Mouse (Mus musculus) G1E-ER4 (cell line): ENCODE results near the gene Oca2. TPM values are rescaled to one million over a fixed set of nuclear protein-coding genes. Genes with fewer than 3 reads are reported as not detected.

ENCODE experiments used
- GATA1 ChIP-seq: IDR thresholded peaks from one replicate; pipeline ENCODE4 v1.8.0; 2012; ENCODE audit warnings: low read length, inconsistent platforms
- polyA plus RNA-seq: library from polyadenylated mRNA; stranded (reverse); fragments of >175 nt; gene quantifications from 2 replicates; pipeline ENCODE4 v1.2.3, GENCODE M21; 2012

Gene Oca2
- polyA plus RNA-seq, 1 experiment: not detected

DNA sequence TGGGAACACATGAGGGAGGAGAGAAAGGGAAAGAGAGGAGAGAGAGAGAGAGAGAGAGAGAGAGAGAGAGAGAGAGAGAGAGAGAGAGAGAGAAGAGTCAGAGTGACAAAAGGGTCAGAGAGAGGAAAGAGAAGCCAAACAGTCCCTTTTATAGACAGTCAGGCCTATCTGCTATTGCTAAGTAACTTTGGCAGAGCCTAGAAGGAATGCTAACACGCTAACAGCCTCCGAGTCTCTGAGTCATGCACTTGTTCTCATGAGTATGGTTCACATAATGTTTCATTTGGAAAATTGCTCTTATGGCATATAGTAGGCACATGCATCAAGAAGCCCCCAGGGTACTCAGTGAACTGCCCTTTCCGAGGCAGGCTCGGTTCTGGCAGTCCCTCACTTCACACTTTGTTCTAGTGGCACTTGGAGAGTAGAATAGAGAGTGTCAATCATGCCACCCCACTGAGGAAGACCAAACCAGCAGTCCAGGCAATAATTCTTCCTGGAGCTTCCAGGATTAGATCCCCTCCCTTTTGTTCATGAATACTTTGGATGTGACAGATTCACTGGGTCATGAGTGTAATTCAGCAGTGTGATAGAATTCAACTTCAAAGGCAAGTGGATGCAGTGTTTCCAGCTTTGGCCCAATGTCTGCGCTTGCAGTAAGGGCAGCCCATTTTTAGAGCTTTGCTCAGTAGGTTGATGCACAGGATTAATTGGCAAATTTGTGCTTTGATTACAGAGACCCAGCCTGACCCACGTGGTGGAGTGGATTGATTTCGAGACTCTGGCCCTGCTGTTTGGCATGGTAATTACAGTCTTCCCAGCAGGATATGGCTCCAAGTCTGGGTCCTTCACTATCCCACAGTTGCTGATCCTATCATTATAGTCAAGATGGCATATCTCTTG is 76.3 kb downstream of the Oca2 start:
- no peak for TF ChIP-seq GATA1

DNA sequence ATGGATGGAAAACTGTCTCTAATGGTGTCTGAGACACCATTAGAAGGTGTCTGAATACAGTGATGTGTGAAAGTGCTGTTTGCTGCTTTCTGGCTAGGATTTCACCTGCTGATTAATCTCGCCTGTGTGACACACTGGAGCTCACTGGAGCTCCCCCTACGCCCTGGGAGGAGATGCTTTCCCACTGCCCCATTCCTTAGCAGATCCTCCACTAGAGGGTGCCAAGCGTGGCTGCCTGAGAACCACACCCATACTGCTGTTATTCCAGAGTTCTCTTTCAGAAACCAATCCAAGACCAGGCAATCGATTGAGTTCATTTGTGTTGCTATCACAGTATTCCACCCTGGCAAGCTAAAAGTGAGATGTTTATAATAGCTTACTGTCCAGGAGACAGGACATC is 88.2 kb downstream of the Oca2 start:
- no peak for TF ChIP-seq GATA1

DNA sequence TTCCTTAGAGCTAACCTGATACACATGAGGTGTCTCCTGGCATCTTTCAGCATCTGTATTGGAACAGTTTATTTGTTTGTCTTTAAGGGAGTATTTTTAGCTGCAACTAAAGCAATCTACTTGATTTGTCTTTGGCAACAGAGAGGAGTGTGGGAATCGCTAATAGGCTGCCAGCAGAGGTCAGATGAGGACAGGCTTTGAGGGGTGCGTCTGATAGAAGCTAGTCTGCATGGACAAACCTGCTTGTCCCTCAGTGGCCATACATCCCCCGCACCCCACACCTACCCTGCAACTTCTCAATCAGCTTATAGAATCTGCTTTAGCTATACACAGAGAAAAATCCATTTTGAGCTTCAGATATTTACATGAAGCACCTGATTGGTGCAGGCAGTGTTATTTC is 109.0 kb downstream of the Oca2 start:
- TF ChIP-seq GATA1: no peak

DNA sequence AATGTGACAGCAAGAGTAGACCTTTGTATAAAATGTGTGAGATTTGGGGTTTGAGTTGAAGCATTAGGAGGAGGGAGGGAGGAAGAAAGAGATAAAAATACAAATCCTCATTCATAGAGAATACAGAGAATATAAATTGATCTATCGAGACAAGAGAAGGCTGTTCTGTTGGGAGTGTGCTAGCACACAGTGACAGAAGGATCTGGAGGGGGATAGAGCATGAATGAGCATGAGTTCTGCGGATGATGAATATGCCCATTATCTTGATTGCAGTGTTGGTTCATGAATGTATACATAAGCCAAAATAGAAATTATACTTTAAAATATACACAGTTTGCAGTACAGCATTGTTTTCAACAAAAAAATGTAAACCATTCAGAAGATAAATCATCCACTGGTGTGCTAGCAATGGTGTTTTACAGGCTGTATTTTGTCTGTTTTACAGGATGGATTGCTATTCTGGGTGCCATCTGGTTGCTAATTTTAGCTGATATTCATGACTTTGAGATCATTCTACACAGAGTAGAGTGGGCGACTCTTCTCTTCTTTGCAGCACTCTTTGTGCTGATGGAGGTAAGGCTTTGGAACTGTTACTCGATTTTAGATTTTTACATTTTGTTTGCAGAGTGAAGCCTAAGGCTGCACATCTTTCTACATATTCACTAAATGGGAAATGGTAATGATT is 117.2 kb downstream of the Oca2 start:
- TF ChIP-seq GATA1: no peak

DNA sequence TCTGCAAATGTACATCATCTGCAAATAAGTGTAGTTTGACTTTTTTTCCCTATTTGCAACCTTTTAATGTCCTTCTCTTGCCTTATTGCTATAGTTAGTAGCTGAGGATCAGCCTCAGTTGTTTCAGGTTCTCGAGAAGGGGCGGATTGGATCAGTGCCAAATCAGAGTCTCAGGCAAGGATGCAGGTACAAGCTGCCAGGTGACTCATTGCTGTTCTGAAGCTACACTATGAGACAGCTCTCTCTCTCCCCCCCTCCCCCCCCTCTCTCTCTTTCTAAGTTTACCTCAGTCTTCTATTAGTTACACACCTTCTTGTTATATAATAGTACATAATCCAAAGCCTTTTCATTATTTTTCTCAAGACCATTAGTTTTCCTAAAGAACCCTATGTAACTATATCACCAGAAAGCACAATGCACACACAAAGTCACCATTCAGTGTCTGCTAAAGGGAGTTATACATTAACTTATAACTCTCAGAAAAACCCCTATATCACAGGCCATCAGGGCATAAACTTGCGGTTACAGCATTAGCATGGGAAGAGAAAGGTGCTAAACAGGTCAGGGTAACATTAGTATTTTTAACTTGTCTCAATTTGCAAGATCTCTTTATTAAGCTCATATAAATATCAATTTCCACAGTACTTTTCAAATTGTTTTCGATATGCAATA is 142.3 kb downstream of the Oca2 start:
- no peak for TF ChIP-seq GATA1

DNA sequence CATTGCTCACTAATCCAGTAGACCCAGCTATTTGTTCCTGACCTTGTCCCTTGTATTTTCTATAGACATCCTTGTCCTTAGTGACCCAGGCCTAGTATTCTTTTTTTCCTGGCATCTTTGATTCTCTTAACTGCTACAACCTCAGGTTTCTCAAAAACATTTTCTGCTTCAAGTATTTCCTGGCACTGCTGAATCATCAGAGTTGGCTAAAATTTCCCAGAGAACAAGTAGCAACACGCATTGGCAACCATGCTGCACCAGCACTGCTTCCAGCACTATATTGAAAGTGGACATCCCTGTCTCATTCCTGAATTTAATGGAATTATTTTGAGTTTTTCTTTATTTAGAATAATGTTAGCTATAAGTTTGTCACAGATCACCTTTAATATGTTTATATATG is 143.1 kb downstream of the Oca2 start:
- TF ChIP-seq GATA1: no peak

DNA sequence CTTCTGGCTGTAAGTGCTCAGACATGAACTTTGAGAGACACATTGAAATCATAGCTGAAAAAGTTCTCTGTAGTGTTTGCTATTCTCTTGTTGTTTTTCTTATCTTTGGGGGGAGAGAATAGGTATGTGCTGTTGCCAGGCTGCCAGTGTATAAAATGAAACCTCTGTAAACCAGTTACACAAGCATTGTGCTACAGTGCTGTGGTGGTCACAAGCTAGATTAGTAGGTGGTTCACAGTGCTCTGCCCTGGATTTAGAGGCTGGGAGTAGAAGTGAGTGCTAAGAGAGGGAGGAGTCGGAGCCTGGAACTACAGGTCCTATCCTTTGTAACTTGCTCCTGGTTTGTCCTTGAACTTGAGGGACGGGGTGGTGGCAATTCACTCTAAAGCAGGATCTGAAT is 148.7 kb downstream of the Oca2 start:
- no peak for TF ChIP-seq GATA1

DNA sequence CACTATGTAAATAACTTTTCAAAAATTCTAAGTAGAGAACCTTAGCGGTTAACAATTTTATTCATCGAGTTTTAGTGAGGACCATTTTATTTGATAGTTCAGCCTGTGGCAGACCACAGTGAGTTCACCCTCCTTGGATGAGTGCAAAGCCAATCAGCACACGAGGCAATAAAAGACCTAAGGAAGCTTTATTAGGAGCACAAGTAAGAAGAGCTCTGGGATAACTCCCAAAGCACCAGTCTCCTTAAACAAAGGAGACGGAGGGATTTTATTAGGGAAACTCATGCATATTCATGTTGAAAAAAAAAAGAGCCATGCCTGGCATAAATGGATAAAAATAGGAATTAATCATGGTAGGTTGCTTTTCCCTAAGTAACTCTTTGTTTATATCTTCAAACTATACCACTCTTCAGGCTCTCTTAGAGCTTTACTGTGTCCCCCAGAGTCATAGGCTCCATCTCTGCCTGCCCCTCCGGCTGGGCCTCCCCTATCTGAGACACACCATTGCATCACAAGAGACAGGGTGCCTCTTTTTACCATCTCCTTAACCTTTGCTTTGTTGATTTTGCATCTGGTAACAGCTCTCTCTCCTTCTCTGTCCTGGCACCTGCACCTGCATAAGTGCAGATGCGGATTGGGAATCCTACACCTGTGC is 178.7 kb downstream of the Oca2 start:
- no peak for TF ChIP-seq GATA1

DNA sequence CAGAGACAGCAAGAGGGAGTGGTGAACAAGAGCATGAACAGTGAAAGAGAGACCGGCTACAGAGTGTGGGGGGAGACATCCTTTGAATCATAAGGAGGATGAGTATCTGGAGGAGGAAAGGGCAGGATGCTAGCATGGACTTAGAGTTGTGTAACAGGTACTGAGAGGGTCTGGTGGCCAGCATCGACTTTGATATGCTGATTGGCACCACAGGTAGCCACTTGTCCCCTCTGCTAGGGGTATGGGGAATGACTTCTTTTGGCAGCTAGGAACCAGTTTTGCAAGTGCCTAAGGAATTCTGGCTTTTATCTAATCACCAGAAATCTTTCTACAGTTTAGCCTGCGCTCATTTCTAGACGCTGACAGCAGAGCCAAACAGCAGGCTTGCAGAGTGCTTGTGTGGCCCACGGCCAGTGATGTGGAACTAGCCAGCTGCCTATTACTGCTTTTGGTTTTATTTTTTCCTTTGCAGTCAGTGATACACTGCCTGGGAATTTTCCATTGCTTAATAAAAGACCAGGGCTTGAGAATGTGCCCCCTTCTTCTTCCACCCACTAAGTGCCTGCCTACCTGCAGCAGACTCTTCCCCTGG is 179.8 kb downstream of the Oca2 start:
- no peak for TF ChIP-seq GATA1

DNA sequence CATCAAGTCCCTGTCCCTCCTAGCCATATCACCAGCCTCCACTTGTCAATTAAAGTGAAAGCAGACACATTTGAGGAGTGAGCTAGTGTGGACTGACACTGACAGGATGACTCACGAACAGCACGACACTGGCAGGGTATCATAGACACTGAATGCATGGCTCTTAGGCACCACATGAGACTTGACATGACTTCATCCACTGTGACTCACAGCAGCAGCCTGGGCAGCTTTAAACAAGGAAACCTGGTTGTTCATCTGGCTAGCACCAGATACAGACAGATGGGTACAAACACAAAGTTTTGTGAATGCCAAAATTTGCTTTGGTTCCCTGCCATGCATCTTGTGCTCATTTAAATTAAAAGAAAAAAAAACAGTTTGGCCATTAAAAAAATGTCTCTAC is 182.4 kb downstream of the Oca2 start:
- TF ChIP-seq GATA1: no peak

DNA sequence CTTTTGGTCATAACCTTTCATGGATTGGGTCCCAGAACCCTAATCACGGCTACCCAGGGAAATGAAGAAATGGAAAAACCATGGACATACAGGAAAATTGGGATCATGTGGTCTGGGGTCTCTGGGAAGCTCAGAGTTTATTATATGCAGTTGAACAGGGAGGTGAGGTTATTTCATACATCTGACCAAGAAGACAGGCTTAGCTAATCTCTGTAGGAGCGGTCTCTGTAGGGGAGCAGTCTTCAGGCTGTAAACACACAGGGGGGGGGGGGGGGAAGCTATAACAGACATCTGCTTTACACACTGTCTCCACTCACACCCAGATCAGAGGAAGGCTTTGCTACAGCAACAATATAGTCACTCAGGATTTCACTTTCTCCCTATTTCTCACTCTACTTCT is 184.0 kb downstream of the Oca2 start:
- no peak for TF ChIP-seq GATA1

DNA sequence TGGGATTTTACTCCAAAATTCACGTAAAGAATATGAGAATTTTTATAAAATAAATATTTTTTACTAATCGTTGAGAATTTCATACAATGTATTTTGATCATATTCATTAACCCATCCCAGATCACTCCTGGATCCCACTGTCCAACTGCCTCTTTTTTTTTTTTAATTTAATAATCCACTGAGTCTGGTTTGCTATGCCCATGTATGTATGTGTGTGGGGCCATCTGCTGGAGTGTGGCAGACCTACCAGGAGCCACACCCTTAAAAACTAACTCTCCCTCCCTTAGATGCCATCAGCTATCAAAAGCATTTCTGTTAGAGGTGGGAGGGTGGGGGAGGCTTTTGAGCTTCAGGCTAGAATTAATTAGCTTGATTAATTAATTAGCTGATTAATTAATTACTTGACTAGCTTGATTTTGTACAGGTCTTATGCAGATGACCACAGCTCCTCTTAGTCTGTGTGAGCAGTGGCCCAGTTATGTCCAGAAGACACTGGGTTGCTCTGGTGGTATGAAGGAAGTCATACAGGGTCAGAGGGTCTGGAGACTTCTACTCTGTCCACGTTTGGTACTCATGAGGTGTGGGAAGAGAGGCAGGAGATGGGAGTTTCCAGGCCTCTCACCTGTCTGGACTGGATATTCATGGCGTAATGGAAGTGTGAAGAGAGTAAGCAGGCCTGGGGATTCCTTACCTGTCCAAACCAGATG is 221.4 kb downstream of the Oca2 start:
- no peak for TF ChIP-seq GATA1

DNA sequence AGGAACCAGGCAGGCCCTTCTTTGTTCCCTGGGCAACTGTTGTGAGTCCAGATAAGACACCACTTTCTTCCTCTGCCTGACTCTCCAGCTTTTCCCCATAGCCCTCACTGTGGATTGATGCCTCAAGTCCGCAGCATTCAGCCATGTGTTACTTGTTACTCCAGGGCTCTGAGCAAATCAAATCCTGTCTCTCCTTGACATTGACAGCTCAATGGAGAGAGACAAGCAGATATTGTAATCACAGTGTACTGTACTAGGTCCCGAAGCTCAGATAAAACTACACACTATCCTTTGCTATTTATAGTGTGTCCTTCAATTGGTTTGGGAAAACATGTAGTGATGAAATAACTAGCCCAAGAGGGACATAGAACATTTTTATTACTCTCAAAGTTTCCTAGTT is 258.7 kb downstream of the Oca2 start:
- TF ChIP-seq GATA1: no peak

DNA sequence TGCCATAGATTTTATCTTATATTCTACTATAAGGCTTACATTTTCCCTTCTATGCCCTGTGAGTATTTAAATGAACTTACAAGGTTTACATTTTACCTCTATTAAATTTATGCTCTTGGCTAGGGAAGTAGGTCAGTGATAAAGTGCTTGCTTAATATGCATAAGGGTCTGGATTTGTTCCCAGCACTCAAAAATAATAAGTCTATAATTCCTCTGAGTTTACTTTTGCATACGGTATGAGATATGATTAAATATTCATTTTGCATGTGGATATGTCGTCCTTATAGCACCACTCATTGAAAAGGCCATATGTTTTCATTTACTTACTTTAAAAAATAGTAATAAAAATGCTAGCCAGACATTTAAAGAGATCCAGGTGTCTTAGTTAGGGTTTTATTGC is 259.8 kb downstream of the Oca2 start:
- no peak for TF ChIP-seq GATA1

DNA sequence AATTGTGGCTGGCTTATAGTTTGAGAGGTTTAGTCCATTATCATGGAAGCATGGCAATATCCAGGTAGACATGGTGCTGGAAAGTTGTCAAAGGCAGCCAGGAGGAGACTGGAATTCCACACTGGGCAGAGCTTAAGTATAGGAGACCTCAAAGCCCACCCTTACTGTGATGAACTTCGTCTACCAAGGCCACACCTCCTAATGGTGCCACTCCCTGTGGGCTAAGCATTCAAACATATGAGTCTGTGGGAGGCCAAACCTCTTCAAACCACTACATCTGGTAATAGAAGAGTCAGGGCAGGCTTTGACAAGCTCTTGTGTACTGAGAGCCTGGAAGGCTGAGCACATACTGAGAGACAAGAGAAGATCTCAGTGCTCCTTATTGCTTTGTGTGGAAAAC is 260.2 kb downstream of the Oca2 start:
- TF ChIP-seq GATA1: no peak
